Mouse (Mus musculus) limb, embryonic 14.5 days (tissue): ENCODE results near the gene Fam78a. TPM values are rescaled to one million over a fixed set of nuclear protein-coding genes. Genes with fewer than 3 reads are reported as not detected.

Experiments
- ATAC-seq: fragments of 200-750 bp; cut with Nextera tagmentation; 2 replicates; pipeline ENCODE4 v1.8.0; 2017; ENCODE audit warnings: low read depth, moderate number of reproducible peaks, moderate TSS enrichment; ENCODE audit not compliant: low FRiP score
- DNase-seq: peaks from one replicate; pipeline ENCODE4 v3.0.0-alpha.2; 2015; ENCODE audit warnings: low spot score
- H3K27ac ChIP-seq: fragments of 300-500 bp; sonication (generic); replicated peaks from 2 replicates; pipeline ENCODE4 v1.5.1; 2014; ENCODE audit warnings: low read depth, mild to moderate bottlenecking, low read length, moderate library complexity, mixed read lengths
- H3K27me3 ChIP-seq: fragments of 300-500 bp; sonication (generic); 2 replicates; pipeline ENCODE4 v1.6.1; 2014; ENCODE audit warnings: low read length, mixed read lengths; ENCODE audit not compliant: control insufficient read depth, insufficient read depth
- H3K36me3 ChIP-seq: fragments of 300-500 bp; sonication (generic); 2 replicates; pipeline ENCODE4 v1.6.1; 2014; ENCODE audit warnings: mild to moderate bottlenecking, low read length, moderate library complexity, mixed read lengths; ENCODE audit not compliant: control insufficient read depth, insufficient read depth
- H3K4me1 ChIP-seq: fragments of 300-500 bp; sonication (generic); 2 replicates; pipeline ENCODE4 v1.6.1; 2014; ENCODE audit warnings: antibody characterized with exemption, low read length, mixed read lengths; ENCODE audit not compliant: control insufficient read depth, insufficient read depth
- H3K4me2 ChIP-seq: fragments of 300-500 bp; sonication (generic); replicated peaks from 2 replicates; pipeline ENCODE4 v1.6.1; 2014; ENCODE audit warnings: low read depth, mild to moderate bottlenecking, low read length, moderate library complexity; ENCODE audit not compliant: severe bottlenecking
- H3K4me3 ChIP-seq: fragments of 300-500 bp; sonication (generic); replicated peaks from 2 replicates; pipeline ENCODE4 v1.5.1; 2014; ENCODE audit warnings: low read length
- H3K9ac ChIP-seq: fragments of 300-500 bp; sonication (generic); 2 replicates; pipeline ENCODE4 v1.6.1; 2014; ENCODE audit warnings: mild to moderate bottlenecking, low read depth, low read length, moderate library complexity; ENCODE audit not compliant: severe bottlenecking
- H3K9me3 ChIP-seq: fragments of 300-500 bp; sonication (generic); 2 replicates; pipeline ENCODE4 v1.6.1; 2016; ENCODE audit warnings: low read length; ENCODE audit not compliant: control insufficient read depth
- POLR2A ChIP-seq: fragments of 200-500 bp; IDR thresholded peaks from 2 replicates; pipeline ENCODE4 v1.8.0; 2012; ENCODE audit warnings: inconsistent platforms, mild to moderate bottlenecking, moderate library complexity, borderline replicate concordance; ENCODE audit not compliant: insufficient read depth, insufficient read length; ENCODE audit errors: extremely low read depth
- WGBS: fragments of 180-500 bp; shearing (Covaris S2); extraction: QIAGEN DNeasy Blood & Tissue Kit; methylation state at CpG from one replicate; pipeline ENCODE4 v1.1.7; 2014; 5-methylcytosine and 5-hydroxymethylcytosine counted together
- polyA plus RNA-seq, 2 experiments: library from polyadenylated mRNA; depleted of rRNA in 1 of 2; stranded (reverse) in 1 of 2; unstranded in 1 of 2; fragments of >200 nt; fragmentation: Nextera tagmentation in 1 of 2; extraction: Ambion mirVana in 1 of 2; gene quantifications; 2 replicates each; pipeline versions ENCODE4 v1.2.1 to v1.2.3; 2012 to 2014

The Fam78a gene
- polyA plus RNA-seq, 2 experiments: 5.9 to 6.4 TPM

DNA sequence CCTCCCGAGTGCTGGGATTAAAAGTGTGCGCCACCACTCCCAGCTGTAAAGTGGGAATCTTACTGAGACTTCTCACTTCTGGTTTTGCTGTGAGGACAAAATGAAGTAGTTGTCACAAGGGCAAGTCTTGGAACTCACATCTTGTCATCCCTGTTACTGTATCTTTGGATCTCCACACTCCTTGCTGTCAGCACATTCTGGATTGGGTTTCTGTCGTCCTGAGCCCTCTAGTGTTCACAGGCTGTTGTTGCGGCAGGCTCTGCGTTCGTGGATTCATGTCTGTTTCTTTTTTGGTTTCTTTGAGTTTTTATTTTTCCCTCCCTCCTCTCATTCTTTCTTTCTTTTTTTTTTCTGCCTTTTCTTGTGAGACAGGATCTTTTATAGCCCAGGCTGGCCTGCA lies 45.8 kb upstream of the Fam78a start:
- H3K9me3 ChIP-seq: no peaks in the 10 kb centered on the region
- ATAC-seq (no peak), DNase-seq (peak; percentile 66)
- TF ChIP-seq POLR2A: no peak
- H3K4me1 ChIP-seq: no peaks in the 10 kb centered on the region
- H3K27me3 ChIP-seq: no peaks in the 10 kb centered on the region
- H3K4me2 ChIP-seq: no peak overlapping the region
- no peak overlapping the region for H3K9ac ChIP-seq
- WGBS: 30% methylated on average over 6 of the region's 6 CpGs
- no peak overlapping the region for H3K27ac ChIP-seq
- H3K36me3 ChIP-seq: no peaks in the 10 kb centered on the region
- H3K4me3 ChIP-seq: no peak overlapping the region

DNA sequence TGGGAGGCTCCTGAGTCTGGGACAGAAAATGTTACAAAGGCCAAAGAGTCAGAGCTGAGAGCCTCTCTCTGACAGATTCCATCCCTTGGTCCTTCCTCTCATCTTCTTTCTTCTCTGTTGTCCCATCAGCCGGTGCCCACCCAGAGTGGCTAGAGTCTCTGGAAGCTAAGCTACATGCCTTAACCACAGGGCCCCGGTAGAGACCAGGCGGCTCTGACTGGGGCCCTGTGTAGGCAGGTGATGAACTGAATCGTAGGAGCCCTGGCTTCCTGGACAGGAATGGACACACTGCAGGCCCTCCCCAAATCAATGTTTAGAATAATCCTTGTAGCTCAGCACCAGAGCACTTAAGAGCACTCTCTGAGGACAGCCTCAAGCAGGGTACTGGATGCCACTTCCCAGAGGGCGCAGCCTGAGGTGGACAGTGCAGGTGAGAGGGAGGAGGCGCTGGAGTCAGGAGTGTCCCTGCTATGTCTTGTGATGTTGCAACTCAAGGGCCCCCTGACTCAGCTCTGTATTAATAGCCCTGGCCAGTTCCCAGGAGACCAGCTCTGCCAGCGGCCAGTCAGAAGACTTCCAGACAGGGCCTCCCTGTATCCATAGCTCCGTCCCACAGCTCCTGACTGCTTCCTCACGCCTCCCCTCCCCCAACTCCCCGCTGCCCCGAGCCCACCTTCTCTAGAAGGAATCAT lies 44.9 kb upstream of the Fam78a start:
- Histone ChIP-seq H3K4me3 (no peak overlapping the region), H3K27me3 (no peaks in the 10 kb centered on the region), H3K9ac (no peak overlapping the region), H3K27ac (no peak overlapping the region), H3K36me3 (no peaks in the 10 kb centered on the region), H3K4me1 (no peaks in the 10 kb centered on the region), H3K4me2 (no peak overlapping the region), H3K9me3 (no peaks in the 10 kb centered on the region)
- ATAC-seq (no peak), DNase-seq (no peak)
- WGBS: 53% methylated on average over 11 of the region's 11 CpGs
- no peak for TF ChIP-seq POLR2A

DNA sequence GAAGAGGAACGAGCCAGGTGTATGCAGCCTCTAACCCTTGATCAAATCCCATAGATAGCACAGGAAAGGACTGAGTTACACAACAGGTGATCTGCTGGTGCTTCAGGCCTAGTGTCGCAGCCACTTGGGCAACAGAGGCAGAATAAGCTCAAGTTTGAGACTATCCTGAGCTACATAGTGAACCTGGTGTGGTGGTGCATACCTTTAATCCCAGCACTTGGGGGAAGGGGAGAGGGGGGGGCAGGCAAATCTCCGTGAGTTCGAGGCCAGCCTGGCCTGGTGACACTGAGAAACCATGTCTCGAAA lies 43.8 kb upstream of the Fam78a start:
- no peak for TF ChIP-seq POLR2A
- ATAC-seq: no peak

DNA sequence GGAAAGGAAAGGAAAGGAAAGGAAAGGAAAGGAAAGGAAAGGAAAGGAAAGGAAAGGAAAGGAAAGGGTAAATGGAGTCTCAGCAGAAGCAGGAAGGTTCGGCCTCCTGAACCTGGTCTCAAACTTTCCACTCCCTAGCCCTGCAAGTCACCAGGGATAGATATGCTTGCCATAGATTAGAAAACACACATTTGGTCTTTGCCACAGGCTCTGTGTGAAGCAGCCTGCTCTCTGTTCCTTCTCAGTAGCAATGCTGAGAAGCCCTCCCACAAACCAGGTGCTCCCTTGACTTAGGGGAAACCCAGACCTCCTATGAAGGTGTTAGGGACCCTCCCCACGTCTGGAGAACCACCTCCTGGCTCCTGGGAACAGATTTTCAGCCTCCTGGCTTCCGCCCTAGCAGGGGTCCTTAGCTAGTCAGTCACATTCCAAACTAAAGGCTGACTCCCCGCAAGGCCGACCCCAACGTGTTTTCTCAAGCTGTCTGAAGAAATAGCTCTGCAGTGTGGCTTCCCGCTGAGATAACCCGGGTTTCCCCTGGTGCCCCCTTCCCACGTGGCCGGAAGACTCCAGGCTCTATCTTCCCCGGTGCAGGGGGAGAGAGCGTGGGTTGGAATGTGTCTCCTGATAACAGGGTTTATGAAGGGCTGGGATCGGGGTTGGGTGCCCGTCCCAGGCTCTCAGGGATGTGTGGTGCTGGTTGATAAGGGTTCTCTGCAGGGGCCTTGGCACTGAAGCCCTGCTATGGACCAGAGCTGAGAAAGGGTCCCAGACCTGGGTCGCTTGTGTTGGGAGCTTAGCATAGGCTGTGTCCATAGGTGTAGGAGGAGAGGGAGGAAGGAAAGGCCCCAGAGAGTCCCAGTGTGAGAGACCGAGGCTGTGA lies 43.2 kb upstream of the Fam78a start:
- Histone ChIP-seq H3K4me2 (no peak overlapping the region), H3K9ac (no peak overlapping the region), H3K4me1 (no peaks in the 10 kb centered on the region), H3K4me3 (no peak overlapping the region), H3K9me3 (no peaks in the 10 kb centered on the region), H3K27me3 (no peaks in the 10 kb centered on the region), H3K36me3 (no peaks in the 10 kb centered on the region), H3K27ac (no peak overlapping the region)
- ATAC-seq (no peak), DNase-seq (no peak)
- no peak for TF ChIP-seq POLR2A
- 25% methylated on average over 16 of the region's 16 CpGs for WGBS

More for the DNA sequence above, 43.8 kb upstream of the Fam78a start:
- Histone ChIP-seq H3K27me3 (no peaks in the 10 kb centered on the region), H3K4me1 (no peaks in the 10 kb centered on the region), H3K36me3 (no peaks in the 10 kb centered on the region), H3K27ac (no peak overlapping the region), H3K9ac (no peak overlapping the region), H3K4me3 (no peak overlapping the region), H3K4me2 (no peak overlapping the region), H3K9me3 (no peaks in the 10 kb centered on the region)
- DNase-seq: no peak
- 83% methylated on average over 5 of the region's 5 CpGs for WGBS

DNA sequence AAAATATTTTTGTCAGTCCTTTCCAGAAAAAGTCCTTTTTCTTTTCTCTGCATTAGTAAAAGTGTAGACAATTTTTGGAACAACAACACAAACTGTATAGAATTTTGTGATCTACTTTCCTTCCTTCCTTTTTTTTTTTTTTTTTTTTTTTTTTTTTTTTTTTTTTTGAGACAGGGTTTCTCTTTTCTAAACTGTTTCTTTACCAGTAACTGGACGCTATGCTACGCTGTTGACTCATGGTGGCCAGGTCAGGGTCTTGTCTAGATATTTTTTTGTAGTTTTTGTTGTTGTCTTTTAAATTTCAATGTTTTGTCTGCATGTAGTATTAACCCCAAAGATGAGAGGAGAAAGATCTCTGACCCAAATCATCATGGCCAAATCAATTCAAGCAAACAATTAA lies 37.1 kb upstream of the Fam78a start:
- 79% methylated on average over 2 of the region's 2 CpGs for WGBS
- no peak for TF ChIP-seq POLR2A

More for the DNA sequence above, 37.1 kb upstream of the Fam78a start:
- ATAC-seq (no peak), DNase-seq (no peak)
- Histone ChIP-seq H3K9me3 (no peaks in the 10 kb centered on the region), H3K27ac (no peak overlapping the region), H3K4me1 (no peaks in the 10 kb centered on the region), H3K9ac (no peak overlapping the region), H3K4me3 (no peak overlapping the region), H3K36me3 (no peaks in the 10 kb centered on the region), H3K27me3 (no peaks in the 10 kb centered on the region), H3K4me2 (no peak overlapping the region)
